Mouse (Mus musculus): ENCODE results near the gene Gm37240. TPM values are rescaled to one million over a fixed set of nuclear protein-coding genes. Genes with fewer than 3 reads are reported as not detected.

Gene Gm37240
- polyA plus RNA-seq, 1 experiment from 2014 or later = 0.82 TPM

- no peak for ATAC-seq (ENCODE audit: insufficient read depth, low FRiP score, low TSS enrichment)
- H3K9ac ChIP-seq (ENCODE audit: low read length) = no peak overlapping the region
- no peaks in the 10 kb centered on the region for H3K9me3 ChIP-seq (ENCODE audit: control insufficient read depth, low read length)
- DNase-seq (ENCODE audit: low spot score) = no peak
- no peaks in the 10 kb centered on the region for H3K4me1 ChIP-seq (ENCODE audit: control insufficient read depth, insufficient read depth, low read length)
- H3K4me3 ChIP-seq (ENCODE audit: low read depth, low read length) = no peak overlapping the region
- H3K36me3 ChIP-seq (ENCODE audit: control insufficient read depth, insufficient read depth, low read length) = no peaks in the 10 kb centered on the region
- whole genome bisulfite sequencing = 71% methylated on average over 4 of the region's 4 CpGs
- no peak overlapping the region for H3K4me2 ChIP-seq (ENCODE audit: low read depth)
- H3K27ac ChIP-seq (ENCODE audit: low read depth, low read length) = no peak overlapping the region
- H3K27me3 ChIP-seq (ENCODE audit: control insufficient read depth, insufficient read depth, low read length) = no peaks in the 10 kb centered on the region
These were observed 1194.6 kb downstream of the Gm37240 start for GRCm38 (mm10) chr3:84692647-84693199.

GRCm38 (mm10) chr3:84690091-84690771 lies 1197.1 kb downstream of the Gm37240 start:
- Histone ChIP-seq H3K36me3 (ENCODE audit: control insufficient read depth, insufficient read depth, low read length) (no peaks in the 10 kb centered on the region), H3K9me3 (ENCODE audit: control insufficient read depth, low read length) (no peaks in the 10 kb centered on the region), H3K27ac (ENCODE audit: low read depth, low read length) (no peak overlapping the region), H3K4me1 (ENCODE audit: control insufficient read depth, insufficient read depth, low read length) (no peaks in the 10 kb centered on the region), H3K9ac (ENCODE audit: low read length) (no peak overlapping the region), H3K27me3 (ENCODE audit: control insufficient read depth, insufficient read depth, low read length) (no peaks in the 10 kb centered on the region), H3K4me2 (ENCODE audit: low read depth) (no peak overlapping the region), H3K4me3 (ENCODE audit: low read depth, low read length) (no peak overlapping the region)
- ATAC-seq (ENCODE audit: insufficient read depth, low FRiP score, low TSS enrichment) (no peak), DNase-seq (ENCODE audit: low spot score) (no peak)
- WGBS = 74% methylated on average over 7 of the region's 7 CpGs

- Histone ChIP-seq H3K9me3 (ENCODE audit: control insufficient read depth, low read length) (no peaks in the 10 kb centered on the region), H3K9ac (ENCODE audit: low read length) (no peak overlapping the region), H3K4me1 (ENCODE audit: control insufficient read depth, insufficient read depth, low read length) (no peaks in the 10 kb centered on the region), H3K36me3 (ENCODE audit: control insufficient read depth, insufficient read depth, low read length) (no peaks in the 10 kb centered on the region), H3K4me3 (ENCODE audit: low read depth, low read length) (no peak overlapping the region), H3K27ac (ENCODE audit: low read depth, low read length) (no peak overlapping the region), H3K4me2 (ENCODE audit: low read depth) (no peak overlapping the region), H3K27me3 (ENCODE audit: control insufficient read depth, insufficient read depth, low read length) (no peaks in the 10 kb centered on the region)
- no peak for ATAC-seq (ENCODE audit: insufficient read depth, low FRiP score, low TSS enrichment)
- 81% methylated on average over 2 of the region's 2 CpGs for WGBS
- no peak for DNase-seq (ENCODE audit: low spot score)
These were observed 1197.7 kb downstream of the Gm37240 start for GRCm38 (mm10) chr3:84689656-84690055.

- no peaks in the 10 kb centered on the region for H3K36me3 ChIP-seq (ENCODE audit: control insufficient read depth, insufficient read depth, low read length)
- H3K27ac ChIP-seq (ENCODE audit: low read depth, low read length) = no peak overlapping the region
- WGBS = 86% methylated on average over 5 of the region's 5 CpGs
- no peak overlapping the region for H3K4me2 ChIP-seq (ENCODE audit: low read depth)
- no peak overlapping the region for H3K9ac ChIP-seq (ENCODE audit: low read length)
- no peaks in the 10 kb centered on the region for H3K9me3 ChIP-seq (ENCODE audit: control insufficient read depth, low read length)
- ATAC-seq (ENCODE audit: insufficient read depth, low FRiP score, low TSS enrichment) (no peak), DNase-seq (ENCODE audit: low spot score) (no peak)
- no peaks in the 10 kb centered on the region for H3K27me3 ChIP-seq (ENCODE audit: control insufficient read depth, insufficient read depth, low read length)
- H3K4me3 ChIP-seq (ENCODE audit: low read depth, low read length) = no peak overlapping the region
- H3K4me1 ChIP-seq (ENCODE audit: control insufficient read depth, insufficient read depth, low read length) = no peaks in the 10 kb centered on the region
These were observed 1199.1 kb downstream of the Gm37240 start for GRCm38 (mm10) chr3:84688176-84688575.

DNA sequence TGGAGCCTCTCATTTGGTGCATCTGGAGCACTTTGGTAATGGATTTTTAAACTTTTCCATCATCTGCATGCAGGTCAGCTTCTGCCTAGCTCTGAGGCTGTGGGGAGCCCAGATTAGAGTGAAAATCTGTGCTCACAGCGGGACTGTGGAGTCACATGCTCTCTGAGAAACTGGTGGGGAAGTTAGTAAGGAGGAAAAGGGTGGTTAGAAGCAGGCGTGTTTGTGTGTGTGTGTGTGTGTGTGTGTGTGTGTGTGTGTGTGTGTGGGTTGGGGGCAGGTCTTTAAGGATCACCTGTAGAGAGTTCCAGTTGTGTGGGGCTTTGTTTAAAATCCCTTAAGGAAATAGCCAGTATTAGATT lies 1199.9 kb downstream of the Gm37240 start:
- H3K4me1 ChIP-seq (ENCODE audit: control insufficient read depth, insufficient read depth, low read length) = no peaks in the 10 kb centered on the region
- no peak overlapping the region for H3K9ac ChIP-seq (ENCODE audit: low read length)
- no peaks in the 10 kb centered on the region for H3K27me3 ChIP-seq (ENCODE audit: control insufficient read depth, insufficient read depth, low read length)
- no peak for ATAC-seq (ENCODE audit: insufficient read depth, low FRiP score, low TSS enrichment)
- no peaks in the 10 kb centered on the region for H3K36me3 ChIP-seq (ENCODE audit: control insufficient read depth, insufficient read depth, low read length)
- H3K27ac ChIP-seq (ENCODE audit: low read depth, low read length) = no peak overlapping the region
- 59% methylated on average over 2 of the region's 2 CpGs for WGBS
- DNase-seq (ENCODE audit: low spot score) = no peak
- no peak overlapping the region for H3K4me2 ChIP-seq (ENCODE audit: low read depth)
- no peak overlapping the region for H3K4me3 ChIP-seq (ENCODE audit: low read depth, low read length)
- H3K9me3 ChIP-seq (ENCODE audit: control insufficient read depth, low read length) = no peaks in the 10 kb centered on the region

DNA sequence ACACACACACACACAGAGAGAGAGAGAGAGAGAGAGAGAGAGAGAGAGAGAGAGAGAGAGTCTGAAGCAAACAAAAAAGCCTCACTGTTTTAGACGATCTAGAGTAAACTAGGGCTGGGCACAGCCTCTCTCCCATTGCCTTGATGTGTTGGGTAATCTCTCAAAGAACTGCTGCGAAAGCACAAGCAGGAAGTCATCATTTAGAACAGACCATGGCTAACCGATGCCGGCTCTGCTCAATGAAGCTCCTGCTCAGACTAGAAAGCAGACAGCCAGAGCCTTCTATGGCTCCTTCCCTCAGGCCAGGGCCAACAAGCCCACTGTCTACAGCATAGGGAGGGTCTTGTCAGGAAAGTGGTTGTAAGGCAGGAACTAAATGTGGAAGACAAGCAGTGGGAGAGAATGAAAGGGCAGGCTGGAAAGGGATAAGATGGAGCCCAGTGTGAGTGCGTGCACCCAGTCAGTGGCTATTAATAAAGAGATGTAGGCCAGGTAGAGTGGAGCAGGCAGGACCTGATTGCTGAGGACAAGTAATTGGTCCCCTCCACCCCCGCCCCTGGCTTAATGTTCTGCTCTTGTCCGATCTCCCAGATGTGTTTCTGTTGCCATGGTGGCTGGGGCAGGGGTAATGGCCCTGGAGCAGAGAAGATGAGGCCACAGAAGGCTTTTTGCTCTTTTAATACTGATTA lies 1200.4 kb downstream of the Gm37240 start:
- WGBS = 81% methylated on average over 7 of the region's 7 CpGs
- ATAC-seq (ENCODE audit: insufficient read depth, low FRiP score, low TSS enrichment) (no peak), DNase-seq (ENCODE audit: low spot score) (no peak)
- Histone ChIP-seq H3K4me3 (ENCODE audit: low read depth, low read length) (no peak overlapping the region), H3K4me1 (ENCODE audit: control insufficient read depth, insufficient read depth, low read length) (no peaks in the 10 kb centered on the region), H3K27ac (ENCODE audit: low read depth, low read length) (no peak overlapping the region), H3K36me3 (ENCODE audit: control insufficient read depth, insufficient read depth, low read length) (no peaks in the 10 kb centered on the region), H3K27me3 (ENCODE audit: control insufficient read depth, insufficient read depth, low read length) (no peaks in the 10 kb centered on the region), H3K4me2 (ENCODE audit: low read depth) (no peak overlapping the region), H3K9ac (ENCODE audit: low read length) (no peak overlapping the region), H3K9me3 (ENCODE audit: control insufficient read depth, low read length) (no peaks in the 10 kb centered on the region)

DNA sequence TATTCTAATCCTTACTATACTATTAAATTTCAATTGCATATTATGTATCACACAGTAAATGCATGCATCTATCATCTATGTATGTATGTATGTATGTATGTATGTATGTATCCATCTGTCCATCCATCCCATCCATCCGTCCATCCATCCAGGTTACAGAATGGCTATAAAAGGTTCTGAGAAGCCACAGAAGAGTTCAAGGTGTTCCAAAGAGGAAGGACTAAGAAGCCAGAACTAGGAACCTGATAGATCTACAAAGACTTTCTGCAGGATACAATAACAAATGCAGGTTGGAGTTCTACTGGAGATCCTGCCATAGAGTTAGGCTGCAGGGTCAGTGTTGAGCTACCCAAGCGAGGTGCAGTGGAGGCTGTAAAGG lies 1201.0 kb downstream of the Gm37240 start:
- ATAC-seq (ENCODE audit: insufficient read depth, low FRiP score, low TSS enrichment) = no peak

GRCm38 (mm10) chr3:84685662-84686293 lies 1201.5 kb downstream of the Gm37240 start:
- ATAC-seq (ENCODE audit: insufficient read depth, low FRiP score, low TSS enrichment) (no peak), DNase-seq (ENCODE audit: low spot score) (no peak)
- H3K27ac ChIP-seq (ENCODE audit: low read depth, low read length) = no peak overlapping the region
- no peaks in the 10 kb centered on the region for H3K36me3 ChIP-seq (ENCODE audit: control insufficient read depth, insufficient read depth, low read length)
- no peak overlapping the region for H3K9ac ChIP-seq (ENCODE audit: low read length)
- no peak overlapping the region for H3K4me2 ChIP-seq (ENCODE audit: low read depth)
- no peaks in the 10 kb centered on the region for H3K4me1 ChIP-seq (ENCODE audit: control insufficient read depth, insufficient read depth, low read length)
- H3K9me3 ChIP-seq (ENCODE audit: control insufficient read depth, low read length) = no peaks in the 10 kb centered on the region
- no peaks in the 10 kb centered on the region for H3K27me3 ChIP-seq (ENCODE audit: control insufficient read depth, insufficient read depth, low read length)
- no peak overlapping the region for H3K4me3 ChIP-seq (ENCODE audit: low read depth, low read length)
- 77% methylated on average over 8 of the region's 8 CpGs for WGBS

More for the DNA sequence above, 1201.0 kb downstream of the Gm37240 start:
- Histone ChIP-seq H3K4me2 (ENCODE audit: low read depth) (no peak overlapping the region), H3K9ac (ENCODE audit: low read length) (no peak overlapping the region), H3K27me3 (ENCODE audit: control insufficient read depth, insufficient read depth, low read length) (no peaks in the 10 kb centered on the region), H3K4me3 (ENCODE audit: low read depth, low read length) (no peak overlapping the region), H3K36me3 (ENCODE audit: control insufficient read depth, insufficient read depth, low read length) (no peaks in the 10 kb centered on the region), H3K4me1 (ENCODE audit: control insufficient read depth, insufficient read depth, low read length) (no peaks in the 10 kb centered on the region), H3K9me3 (ENCODE audit: control insufficient read depth, low read length) (no peaks in the 10 kb centered on the region), H3K27ac (ENCODE audit: low read depth, low read length) (no peak overlapping the region)
- DNase-seq (ENCODE audit: low spot score) = no peak
- 88% methylated on average over 2 of the region's 2 CpGs for WGBS

Measured in neural tube, embryonic 11.5 days (tissue).